Mouse (Mus musculus): ENCODE measurements at regions not wholly inside any gene's neighbourhood (a gene's known extent, or its start where the extent isn't known, plus 50 kb on each side); places are given as distances from the start of the nearest gene placed in this dataset.

DNA sequence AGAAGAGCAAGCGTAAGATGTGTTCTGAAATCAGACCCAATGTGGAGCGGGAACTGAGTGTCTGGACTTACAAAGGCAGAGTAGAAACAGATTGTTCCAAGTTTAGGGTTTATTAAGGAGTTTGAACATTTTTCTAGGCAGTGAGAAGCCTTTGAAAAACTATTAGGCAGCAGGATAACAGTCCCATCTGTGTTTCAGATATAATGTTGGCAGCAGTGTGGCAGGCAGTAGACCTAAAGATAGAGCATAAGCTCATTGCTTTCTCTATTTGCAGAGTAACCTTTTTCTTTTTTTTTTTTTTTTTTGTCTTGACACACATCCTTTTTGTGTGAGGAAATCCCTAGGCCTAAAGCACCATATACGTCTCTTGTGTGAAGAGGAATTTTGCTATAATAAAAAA lies 429.6 kb downstream of the Plcl1 start:
- no peaks in the 10 kb centered on the region for H3K9me3 ChIP-seq (ENCODE audit: low read length)
- H3K4me3 ChIP-seq (ENCODE audit: low read depth, low read length) = no peak overlapping the region
- WGBS = 81% methylated on average over 3 of the region's 3 CpGs
- H3K4me1 ChIP-seq (ENCODE audit: insufficient read depth, low read depth, low read length) = no peaks in the 10 kb centered on the region
- H3K4me2 ChIP-seq (replicated peaks; ENCODE audit: low read depth, low read length) = no peak overlapping the region
- no peak overlapping the region for H3K27ac ChIP-seq (ENCODE audit: low read length)
- TF ChIP-seq CTCF (IDR thresholded peaks at IDR 0.05) (no peak), EP300 (IDR thresholded peaks at IDR 0.05) (no peak)
- ATAC-seq (no peak), DNase-seq (ENCODE audit: low spot score) (no peak)
- no peaks in the 10 kb centered on the region for H3K27me3 ChIP-seq (replicated peaks; ENCODE audit: insufficient read depth, low read length)
- H3K9ac ChIP-seq (replicated peaks; ENCODE audit: low read depth) = no peak overlapping the region
- no peaks in the 10 kb centered on the region for H3K36me3 ChIP-seq (ENCODE audit: insufficient read depth, low read length)

DNA sequence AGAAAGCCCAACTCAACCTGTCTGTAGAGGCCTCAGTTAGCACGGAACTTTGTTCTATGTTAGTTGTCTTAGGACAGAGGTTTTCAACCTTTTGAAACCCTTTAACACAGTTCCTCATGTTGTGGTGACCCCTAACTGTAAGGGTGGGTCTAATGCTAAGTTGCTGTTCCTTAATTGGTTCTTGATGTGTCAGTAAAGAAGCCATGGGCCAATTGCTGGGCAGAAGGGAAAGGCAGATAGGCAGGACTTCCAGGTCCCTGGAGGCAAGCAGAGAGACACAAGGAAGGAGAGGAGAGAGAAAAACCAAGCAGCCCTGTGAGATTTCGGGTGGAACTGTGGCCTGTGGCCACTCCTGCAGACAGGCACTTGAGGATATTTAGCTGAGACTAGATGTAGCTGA lies 431.0 kb downstream of the Plcl1 start:
- Histone ChIP-seq H3K27me3 (replicated peaks; ENCODE audit: insufficient read depth, low read length) (no peaks in the 10 kb centered on the region), H3K36me3 (ENCODE audit: insufficient read depth, low read length) (no peaks in the 10 kb centered on the region), H3K9me3 (ENCODE audit: low read length) (no peaks in the 10 kb centered on the region), H3K9ac (replicated peaks; ENCODE audit: low read depth) (no peak overlapping the region), H3K4me1 (ENCODE audit: insufficient read depth, low read depth, low read length) (no peaks in the 10 kb centered on the region), H3K27ac (ENCODE audit: low read length) (no peak overlapping the region), H3K4me3 (ENCODE audit: low read depth, low read length) (no peak overlapping the region), H3K4me2 (replicated peaks; ENCODE audit: low read depth, low read length) (no peak overlapping the region)
- 75% methylated on average over 2 of the region's 2 CpGs for WGBS
- DNase-seq (ENCODE audit: low spot score) (peak; percentile 13), ATAC-seq (no peak)
- TF ChIP-seq CTCF (IDR thresholded peaks at IDR 0.05) = no peak
- TF ChIP-seq EP300 (IDR thresholded peaks at IDR 0.05) = no peak

DNA sequence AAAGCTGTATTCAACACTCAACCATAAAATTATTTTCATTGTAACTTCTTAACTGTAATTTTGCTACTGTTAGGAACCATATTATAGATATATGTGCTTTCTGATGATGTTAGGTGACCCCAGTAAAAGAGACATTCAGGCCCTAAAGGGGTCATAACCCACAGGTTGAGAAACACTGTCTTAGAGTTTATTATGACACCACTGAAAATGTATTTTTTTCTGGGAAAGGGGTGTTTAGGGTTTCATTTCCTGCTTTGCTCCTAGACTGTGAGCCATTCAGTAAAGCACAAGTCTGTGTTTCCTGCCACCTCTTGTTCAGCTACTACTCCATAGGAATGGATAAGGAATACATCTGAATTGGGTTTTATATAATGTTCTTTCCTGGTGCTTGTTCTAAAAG lies 431.6 kb downstream of the Plcl1 start:
- no peak for TF ChIP-seq EP300 (IDR thresholded peaks at IDR 0.05)
- no peak for TF ChIP-seq CTCF (IDR thresholded peaks at IDR 0.05)
- ATAC-seq = no peak
- Histone ChIP-seq H3K4me2 (replicated peaks; ENCODE audit: low read depth, low read length) (no peak overlapping the region), H3K27ac (ENCODE audit: low read length) (no peak overlapping the region), H3K27me3 (replicated peaks; ENCODE audit: insufficient read depth, low read length) (no peaks in the 10 kb centered on the region), H3K9me3 (ENCODE audit: low read length) (no peaks in the 10 kb centered on the region), H3K9ac (replicated peaks; ENCODE audit: low read depth) (no peak overlapping the region), H3K4me3 (ENCODE audit: low read depth, low read length) (no peak overlapping the region), H3K4me1 (ENCODE audit: insufficient read depth, low read depth, low read length) (no peaks in the 10 kb centered on the region), H3K36me3 (ENCODE audit: insufficient read depth, low read length) (no peaks in the 10 kb centered on the region)
- no peak for DNase-seq (ENCODE audit: low spot score)

DNA sequence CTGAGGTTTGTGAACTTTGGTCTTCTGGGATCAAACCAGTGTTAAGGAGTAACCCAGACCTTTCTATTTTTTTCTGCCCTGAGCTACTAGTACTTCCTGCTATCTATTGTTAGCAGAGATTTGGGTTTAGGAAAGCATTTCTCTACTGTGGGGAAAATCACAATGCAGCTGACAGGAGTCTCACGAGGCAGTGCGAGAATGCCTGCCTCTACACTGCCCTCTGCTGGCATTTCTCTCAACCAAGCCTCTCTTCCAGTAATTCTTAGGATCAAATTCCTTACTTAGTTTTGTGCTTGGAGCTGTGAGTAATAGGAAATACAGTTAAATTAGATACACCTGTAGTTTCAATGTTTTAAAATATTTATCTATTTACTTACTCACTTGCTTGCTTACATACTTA lies 432.4 kb downstream of the Plcl1 start:
- no peak overlapping the region for H3K27ac ChIP-seq (ENCODE audit: low read length)
- ATAC-seq (no peak), DNase-seq (ENCODE audit: low spot score) (peak; percentile 67)
- H3K4me2 ChIP-seq (replicated peaks; ENCODE audit: low read depth, low read length) = no peak overlapping the region
- H3K9me3 ChIP-seq (ENCODE audit: low read length) = no peaks in the 10 kb centered on the region
- H3K27me3 ChIP-seq (replicated peaks; ENCODE audit: insufficient read depth, low read length) = no peaks in the 10 kb centered on the region
- no peak overlapping the region for H3K4me3 ChIP-seq (ENCODE audit: low read depth, low read length)
- peak; percentile 81 for TF ChIP-seq CTCF (IDR thresholded peaks at IDR 0.05)
- TF ChIP-seq EP300 (IDR thresholded peaks at IDR 0.05) = no peak
- 3% methylated on average over 2 of the region's 2 CpGs for WGBS
- no peaks in the 10 kb centered on the region for H3K36me3 ChIP-seq (ENCODE audit: insufficient read depth, low read length)
- H3K4me1 ChIP-seq (ENCODE audit: insufficient read depth, low read depth, low read length) = no peaks in the 10 kb centered on the region
- H3K9ac ChIP-seq (replicated peaks; ENCODE audit: low read depth) = no peak overlapping the region

DNA sequence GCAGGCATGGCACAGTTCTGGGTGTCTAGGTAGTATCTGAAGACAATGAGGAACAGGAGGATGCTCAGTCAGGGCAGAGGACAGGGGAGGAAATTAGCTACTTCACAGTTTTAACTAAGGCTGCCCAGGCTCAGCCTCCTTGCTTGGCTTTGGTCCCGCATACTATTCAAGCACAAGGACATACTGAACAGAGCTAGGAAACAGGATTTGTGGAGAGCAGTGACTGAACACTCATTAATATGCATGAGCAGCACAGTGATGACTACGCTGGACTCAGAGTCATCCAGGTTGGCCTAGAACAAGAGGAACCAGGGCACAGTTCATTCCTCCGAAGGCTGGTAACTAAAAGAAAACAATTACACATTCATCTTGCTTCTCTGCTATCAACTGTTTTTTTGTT lies 443.1 kb downstream of the Plcl1 start:
- ATAC-seq = no peak
- DNase-seq (ENCODE audit: low spot score) = no peak
- 82% methylated on average over 3 of the region's 3 CpGs for WGBS
- H3K4me3 ChIP-seq (ENCODE audit: low read depth, low read length) = no peak overlapping the region
- no peak for TF ChIP-seq EP300 (IDR thresholded peaks at IDR 0.05)
- TF ChIP-seq CTCF (IDR thresholded peaks at IDR 0.05) = no peak
- H3K4me2 ChIP-seq (replicated peaks; ENCODE audit: low read depth, low read length) = no peak overlapping the region
- no peaks in the 10 kb centered on the region for H3K4me1 ChIP-seq (ENCODE audit: insufficient read depth, low read depth, low read length)
- H3K9ac ChIP-seq (replicated peaks; ENCODE audit: low read depth) = no peak overlapping the region
- no peaks in the 10 kb centered on the region for H3K9me3 ChIP-seq (ENCODE audit: low read length)
- H3K27me3 ChIP-seq (replicated peaks; ENCODE audit: insufficient read depth, low read length) = no peaks in the 10 kb centered on the region
- no peak overlapping the region for H3K27ac ChIP-seq (ENCODE audit: low read length)
- no peaks in the 10 kb centered on the region for H3K36me3 ChIP-seq (ENCODE audit: insufficient read depth, low read length)

DNA sequence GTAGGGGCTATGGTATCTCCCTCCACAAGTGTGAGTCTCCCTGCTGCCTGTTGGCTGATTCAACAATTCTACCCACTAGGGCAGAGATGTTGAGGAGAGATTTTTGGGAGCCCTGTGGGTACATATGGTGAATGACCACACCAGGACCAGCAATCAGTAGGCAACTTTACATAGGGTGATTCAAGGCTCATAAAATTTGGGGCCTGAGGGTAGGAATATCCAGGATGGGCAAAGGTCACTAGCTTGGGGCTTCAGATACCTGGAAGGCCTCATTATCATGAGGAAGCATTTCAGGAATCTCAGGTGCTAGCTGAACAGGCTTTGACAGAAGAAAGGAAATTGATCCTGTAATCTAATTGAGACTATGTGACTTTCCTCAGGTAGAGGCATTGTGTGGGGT lies 446.6 kb downstream of the Plcl1 start:
- Histone ChIP-seq H3K9me3 (ENCODE audit: low read length) (no peaks in the 10 kb centered on the region), H3K4me2 (replicated peaks; ENCODE audit: low read depth, low read length) (no peak overlapping the region), H3K27me3 (replicated peaks; ENCODE audit: insufficient read depth, low read length) (no peaks in the 10 kb centered on the region), H3K9ac (replicated peaks; ENCODE audit: low read depth) (no peak overlapping the region), H3K4me3 (ENCODE audit: low read depth, low read length) (no peak overlapping the region), H3K27ac (ENCODE audit: low read length) (no peak overlapping the region), H3K36me3 (ENCODE audit: insufficient read depth, low read length) (no peaks in the 10 kb centered on the region), H3K4me1 (ENCODE audit: insufficient read depth, low read depth, low read length) (no peaks in the 10 kb centered on the region)
- ATAC-seq = no peak
- DNase-seq (ENCODE audit: low spot score) = no peak
- TF ChIP-seq CTCF (IDR thresholded peaks at IDR 0.05) (no peak), EP300 (IDR thresholded peaks at IDR 0.05) (no peak)

DNA sequence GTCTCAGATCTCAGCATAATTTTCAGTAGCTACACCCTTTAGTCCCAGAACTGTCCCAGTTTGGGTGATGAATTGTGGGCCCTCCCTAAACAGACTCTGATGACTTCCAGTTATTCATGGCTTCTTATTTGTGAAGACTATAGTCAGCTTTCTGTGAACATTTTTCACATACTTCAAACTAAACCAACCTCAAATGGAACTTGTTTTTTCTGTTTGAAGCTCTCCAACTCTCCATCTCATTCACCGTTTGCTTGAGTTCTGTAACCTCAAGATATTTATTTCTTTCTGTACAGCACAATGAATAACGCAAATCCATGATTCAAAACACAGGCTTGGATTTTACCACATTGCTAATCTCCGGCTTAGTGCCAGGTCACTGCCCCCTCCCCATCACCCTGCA lies 453.4 kb downstream of the Plcl1 start:
- no peaks in the 10 kb centered on the region for H3K4me1 ChIP-seq (ENCODE audit: insufficient read depth, low read depth, low read length)
- H3K9me3 ChIP-seq (ENCODE audit: low read length) = no peaks in the 10 kb centered on the region
- H3K27me3 ChIP-seq (replicated peaks; ENCODE audit: insufficient read depth, low read length) = no peaks in the 10 kb centered on the region
- ATAC-seq = no peak
- DNase-seq (ENCODE audit: low spot score) = no peak
- no peaks in the 10 kb centered on the region for H3K36me3 ChIP-seq (ENCODE audit: insufficient read depth, low read length)
- TF ChIP-seq CTCF (IDR thresholded peaks at IDR 0.05) (no peak), EP300 (IDR thresholded peaks at IDR 0.05) (no peak)
- WGBS = 74% methylated on average over 3 of the region's 3 CpGs
- no peak overlapping the region for H3K9ac ChIP-seq (replicated peaks; ENCODE audit: low read depth)
- H3K4me2 ChIP-seq (replicated peaks; ENCODE audit: low read depth, low read length) = no peak overlapping the region
- H3K4me3 ChIP-seq (ENCODE audit: low read depth, low read length) = no peak overlapping the region
- no peak overlapping the region for H3K27ac ChIP-seq (ENCODE audit: low read length)

All from lung, postnatal 0 days (tissue).